Comparison of ENCODE assay signal across 15 mouse cellular contexts in the genomic region with DNA sequence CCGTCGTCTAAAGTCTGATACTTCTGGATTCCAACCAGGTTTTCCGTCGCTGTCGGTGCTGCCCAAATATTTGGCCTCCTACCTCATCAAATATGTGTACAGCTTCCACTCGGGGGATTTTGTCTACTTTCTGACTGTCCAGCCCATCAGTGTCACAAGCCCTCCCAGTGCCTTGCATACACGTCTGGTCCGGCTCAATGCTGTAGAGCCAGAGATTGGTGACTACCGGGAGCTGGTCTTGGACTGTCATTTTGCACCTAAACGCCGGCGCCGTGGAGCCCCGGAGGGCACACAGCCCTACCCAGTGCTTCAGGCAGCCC. TPM values are rescaled to one million over a fixed set of nuclear protein-coding genes. Genes with fewer than 3 reads are reported as not detected.
DNase-seq lines count a peak whose midpoint lies in the region; ATAC-seq and TF ChIP-seq lines count a peak whose summit lies in the region.
"Had no signal": no experiment of that assay in that cellular context is flagged by ENCODE, and none has a peak within 500 bp of the region (broad histone marks: within the 10 kb centered on the region; RNA-seq: fewer than 3 reads in every experiment).

No protein-coding gene starts in this region.

- TF ChIP-seq CTCF in E14TG2a.4 (conservative IDR thresholded peaks at IDR 0.05; ENCODE audit: low read length): no peak

- H3K9ac ChIP-seq in kidney, embryonic 16.5 days (replicated peaks; ENCODE audit: low read length): no peak overlapping the region
- H3K9ac ChIP-seq in limb, embryonic 12.5 days (replicated peaks): no peak overlapping the region
- H3K9ac ChIP-seq: liver, embryonic 14.5 days had no signal

- 76% methylated on average over 14 of the region's 14 CpGs for WGBS in kidney, embryonic 16.5 days
- WGBS in limb, embryonic 12.5 days: 86% methylated on average over 14 of the region's 14 CpGs

- no peak for ATAC-seq in kidney, embryonic 16.5 days (ENCODE audit: low FRiP score, low TSS enrichment)
- ATAC-seq in limb, embryonic 12.5 days (ENCODE audit: insufficient number of reproducible peaks, insufficient read depth, low FRiP score, low TSS enrichment, low read depth): no peak
- ATAC-seq in megakaryocyte-erythroid progenitor cell, adult 5-6 weeks (replicated peaks; ENCODE audit: low FRiP score, low TSS enrichment, poor library complexity, severe bottlenecking): no peak

- peak overlapping the region; percentile 74 for H3K4me2 ChIP-seq in kidney, embryonic 16.5 days (replicated peaks; ENCODE audit: low read depth, low read length)
- H3K4me2 ChIP-seq in limb, embryonic 12.5 days: peak overlapping the region; percentile 77

- no peaks in the 10 kb centered on the region for H3K36me3 ChIP-seq in kidney, embryonic 16.5 days (ENCODE audit: insufficient read depth, low read length)
- no peaks in the 10 kb centered on the region for H3K36me3 ChIP-seq in E14TG2a.4 (ENCODE audit: insufficient read depth, low read length)
- no peaks in the 10 kb centered on the region for H3K36me3 ChIP-seq in limb, embryonic 12.5 days

- H3K27ac ChIP-seq in kidney, embryonic 16.5 days (ENCODE audit: low read length): no peak overlapping the region
- H3K27ac ChIP-seq in brown adipose tissue, adult 24 weeks (replicated peaks; ENCODE audit: low read depth, low read length): peak overlapping the region; percentile 30
- 0 out of 2 replicates have a peak overlapping the region, but pooled peaks have one; percentile 29 for H3K27ac ChIP-seq in limb, embryonic 12.5 days
- H3K27ac ChIP-seq: liver, embryonic 14.5 days had no signal

- peak overlapping the region; percentile 3; the same call in 1 of the 2 replicates for H3K4me3 ChIP-seq in kidney, embryonic 16.5 days (ENCODE audit: low read length)
- H3K4me3 ChIP-seq in E14TG2a.4 (replicated peaks; ENCODE audit: low read length): peak overlapping the region; percentile 77; the same call in 1 of the 2 replicates
- H3K4me3 ChIP-seq in brown adipose tissue, adult 24 weeks (ENCODE audit: insufficient read depth, low read depth, low read length): peak overlapping the region; percentile 38
- no peak overlapping the region for H3K4me3 ChIP-seq in limb, embryonic 12.5 days (replicated peaks)

- H3K4me1 ChIP-seq in kidney, embryonic 16.5 days (ENCODE audit: insufficient read depth, low read length): peaks cover 39% of the 10 kb centered on the region
- peaks cover 34% of the 10 kb centered on the region for H3K4me1 ChIP-seq in E14TG2a.4 (replicated peaks; ENCODE audit: low read depth, low read length)
- no peaks in the 10 kb centered on the region for H3K4me1 ChIP-seq in brown adipose tissue, adult 24 weeks (ENCODE audit: control insufficient read depth, insufficient read depth, insufficient read length, low read length)
- peaks cover 38% of the 10 kb centered on the region for H3K4me1 ChIP-seq in limb, embryonic 12.5 days (replicated peaks)

- no peaks in the 10 kb centered on the region for H3K27me3 ChIP-seq in kidney, embryonic 16.5 days (ENCODE audit: insufficient read depth, low read length)
- H3K27me3 ChIP-seq in E14TG2a.4 (ENCODE audit: insufficient read depth, low read length): peaks cover 47% of the 10 kb centered on the region
- H3K27me3 ChIP-seq in limb, embryonic 12.5 days: peaks cover 19% of the 10 kb centered on the region

- no peak for DNase-seq in kidney, adult 11 months
- DNase-seq in layer of hippocampus, adult 18-20 months (ENCODE audit: low spot score in 2 of 2): no peak
- no peak for DNase-seq in frontal cortex, postnatal 25 days (ENCODE audit: low spot score in 2 of 2)
- DNase-seq: cerebellum, adult 9-10 months; kidney, postnatal 25 days had no signal

- no peaks in the 10 kb centered on the region for H3K9me3 ChIP-seq in kidney, embryonic 16.5 days (ENCODE audit: low read length)
- H3K9me3 ChIP-seq in E14TG2a.4 (ENCODE audit: low read length): no peaks in the 10 kb centered on the region
- H3K9me3 ChIP-seq in limb, embryonic 12.5 days: no peaks in the 10 kb centered on the region

RNA-seq across cellular contexts. Expression of a gene that starts 1.1 kb away (rescaled TPM):
- 2.1 and 2.8 TPM in 2 replicates for polyA plus RNA-seq in kidney, embryonic 16.5 days (2015; fragmentation: Nextera tagmentation; extraction: Ambion mirVana)
- 0.36 and 1.4 TPM in 2 replicates for polyA plus RNA-seq in brown adipose tissue, adult 24 weeks (2012; ENCODE audit: insufficient read depth, insufficient read length, missing spikeins)
- 2.5 and 3.1 TPM in 2 replicates for polyA plus RNA-seq in limb, embryonic 12.5 days (2016; fragmentation: Nextera tagmentation; extraction: Ambion mirVana)
- 1 to 10 TPM; 1.9 TPM for total RNA-seq in layer of hippocampus, adult 18-20 months (2021)
- total RNA-seq in megakaryocyte-erythroid progenitor cell, adult 5-6 weeks (2014; fragmentation: Nextera tagmentation): not detected in 2 replicates
- not detected in 2 replicates for total RNA-seq in megakaryocyte-erythroid progenitor cell, adult 5-6 weeks (2017)

RNA-seq across cellular contexts. Expression of a gene that starts 19.8 kb away (rescaled TPM):
- 12.9 and 13.6 TPM in 2 replicates for polyA plus RNA-seq in kidney, embryonic 16.5 days (2015; fragmentation: Nextera tagmentation; extraction: Ambion mirVana)
- polyA plus RNA-seq in brown adipose tissue, adult 24 weeks (2012; ENCODE audit: insufficient read depth, insufficient read length, missing spikeins): 12.6 and 14.3 TPM in 2 replicates
- polyA plus RNA-seq in limb, embryonic 12.5 days (2016; fragmentation: Nextera tagmentation; extraction: Ambion mirVana): 10.4 and 12.9 TPM in 2 replicates
- 10 to 100 TPM; 25.9 to 27.4 TPM for total RNA-seq in layer of hippocampus, adult 18-20 months (2021)
- 3.7 and 7.2 TPM in 2 replicates for total RNA-seq in megakaryocyte-erythroid progenitor cell, adult 5-6 weeks (2014; fragmentation: Nextera tagmentation)
- 6.1 and 12.6 TPM in 2 replicates for total RNA-seq in megakaryocyte-erythroid progenitor cell, adult 5-6 weeks (2017)

RNA-seq across cellular contexts. Expression of a gene that starts 20.5 kb away (rescaled TPM):
- not detected in 2 replicates for polyA plus RNA-seq in kidney, embryonic 16.5 days (2015; fragmentation: Nextera tagmentation; extraction: Ambion mirVana)
- polyA plus RNA-seq in brown adipose tissue, adult 24 weeks (2012; ENCODE audit: insufficient read depth, insufficient read length, missing spikeins): not detected in 2 replicates
- polyA plus RNA-seq in limb, embryonic 12.5 days (2016; fragmentation: Nextera tagmentation; extraction: Ambion mirVana): not detected in 2 replicates
- not detected for total RNA-seq in layer of hippocampus, adult 18-20 months (2021)
- not detected in 2 replicates for total RNA-seq in megakaryocyte-erythroid progenitor cell, adult 5-6 weeks (2014; fragmentation: Nextera tagmentation)
- total RNA-seq in megakaryocyte-erythroid progenitor cell, adult 5-6 weeks (2017): not detected in 2 replicates
- total RNA-seq: adrenal gland, postnatal 36 days; ES-E14; gastrocnemius, postnatal 4 days had no signal
- polyA plus RNA-seq: liver, embryonic 14.5 days; neural tube, embryonic 11.5 days had no signal

RNA-seq across cellular contexts. Expression of a gene that starts 27.7 kb away (rescaled TPM):
- 2.0 and 2.2 TPM in 2 replicates for polyA plus RNA-seq in kidney, embryonic 16.5 days (2015; fragmentation: Nextera tagmentation; extraction: Ambion mirVana)
- polyA plus RNA-seq in brown adipose tissue, adult 24 weeks (2012; ENCODE audit: insufficient read depth, insufficient read length, missing spikeins): not detected in 2 replicates
- polyA plus RNA-seq in limb, embryonic 12.5 days (2016; fragmentation: Nextera tagmentation; extraction: Ambion mirVana): 11.3 and 12.7 TPM in 2 replicates
- 100 to 1,000 TPM; 554 to 575 TPM for total RNA-seq in layer of hippocampus, adult 18-20 months (2021)
- total RNA-seq in megakaryocyte-erythroid progenitor cell, adult 5-6 weeks (2014; fragmentation: Nextera tagmentation): 0.22 TPM in 1 of 2 replicates, not detected in the other
- total RNA-seq in megakaryocyte-erythroid progenitor cell, adult 5-6 weeks (2017): not detected in 2 replicates

RNA-seq across cellular contexts. Expression of a gene that starts 34.7 kb away (rescaled TPM):
- 71.5 and 83.7 TPM in 2 replicates for polyA plus RNA-seq in kidney, embryonic 16.5 days (2015; fragmentation: Nextera tagmentation; extraction: Ambion mirVana)
- 17.6 and 20.0 TPM in 2 replicates for polyA plus RNA-seq in brown adipose tissue, adult 24 weeks (2012; ENCODE audit: insufficient read depth, insufficient read length, missing spikeins)
- polyA plus RNA-seq in limb, embryonic 12.5 days (2016; fragmentation: Nextera tagmentation; extraction: Ambion mirVana): 111 TPM in 2 replicates
- total RNA-seq in layer of hippocampus, adult 18-20 months (2021): 10 to 100 TPM; 52.3 to 59.6 TPM
- 123 and 150 TPM in 2 replicates for total RNA-seq in megakaryocyte-erythroid progenitor cell, adult 5-6 weeks (2014; fragmentation: Nextera tagmentation)
- total RNA-seq in megakaryocyte-erythroid progenitor cell, adult 5-6 weeks (2017): 164 and 174 TPM in 2 replicates
